Mouse (Mus musculus) kidney, postnatal 4 days (tissue): ENCODE results near the gene Cluh.
A peak's percentile ranks its signal among the peaks of the same experiment; 100 is the strongest.

Experiments
- DNase-seq, 2 experiments: peaks; one replicate each; pipeline ENCODE4 v3.0.0; 2021; ENCODE audit warnings: mixed read lengths in 2 of 2

The Cluh gene

GRCm38 (mm10) chr11:74648676-74649075, 619 bp upstream of the Cluh start:
- DNase-seq = no peak

- peak; percentile 55 to 71 for DNase-seq
Measured at GRCm38 (mm10) chr11:74649647-74650551, 604 bp downstream of the Cluh start.

- no peak for DNase-seq
Measured at GRCm38 (mm10) chr11:74650576-74651100, 1.3 kb downstream of the Cluh start.

GRCm38 (mm10) chr11:74652791-74653191, 3.5 kb downstream of the Cluh start:
- peak in 1 of 2 experiments; percentile 19 for DNase-seq

- DNase-seq = peak in 1 of 2 experiments; percentile 34
Measured at GRCm38 (mm10) chr11:74653385-74653784, 4.1 kb downstream of the Cluh start.

- DNase-seq = no peak
Measured at GRCm38 (mm10) chr11:74655941-74656340, 6.6 kb downstream of the Cluh start.

GRCm38 (mm10) chr11:74660336-74660735, 11.0 kb downstream of the Cluh start:
- DNase-seq = no peak

- no peak for DNase-seq
Measured at GRCm38 (mm10) chr11:74661641-74662040, 12.3 kb downstream of the Cluh start.

- no peak for DNase-seq
Measured at GRCm38 (mm10) chr11:74662221-74662620, 12.9 kb downstream of the Cluh start.

- no peak for DNase-seq
Measured at GRCm38 (mm10) chr11:74664279-74664678, 15.0 kb downstream of the Cluh start.

- no peak for DNase-seq
Measured at GRCm38 (mm10) chr11:74664906-74665305, 15.6 kb downstream of the Cluh start.

GRCm38 (mm10) chr11:74665631-74666283, 16.5 kb downstream of the Cluh start:
- DNase-seq = no peak

- DNase-seq = no peak
Measured at GRCm38 (mm10) chr11:74666284-74666652, 17.0 kb downstream of the Cluh start.

GRCm38 (mm10) chr11:74666776-74667581, 17.7 kb downstream of the Cluh start:
- DNase-seq = no peak

- no peak for DNase-seq
Measured at GRCm38 (mm10) chr11:74667582-74668010, 18.3 kb downstream of the Cluh start.

- DNase-seq = no peak
Measured at GRCm38 (mm10) chr11:74668466-74668865, 19.2 kb downstream of the Cluh start.

GRCm38 (mm10) chr11:74668971-74669370, 19.7 kb downstream of the Cluh start:
- DNase-seq = no peak

GRCm38 (mm10) chr11:74670151-74670550, 20.9 kb downstream of the Cluh start:
- no peak for DNase-seq

- no peak for DNase-seq
Measured at GRCm38 (mm10) chr11:74671013-74671412, 21.7 kb downstream of the Cluh start.

GRCm38 (mm10) chr11:74671839-74672238, 22.5 kb downstream of the Cluh start:
- no peak for DNase-seq

GRCm38 (mm10) chr11:74672901-74673513, 23.7 kb downstream of the Cluh start:
- no peak for DNase-seq

GRCm38 (mm10) chr11:74673561-74673960, 24.3 kb downstream of the Cluh start:
- DNase-seq = no peak
